Mouse (Mus musculus) stomach, embryonic 15.5 days (tissue): ENCODE data around the gene Dnajc15. TPM values are rescaled to one million over a fixed set of nuclear protein-coding genes. Genes with fewer than 3 reads are reported as not detected.

ENCODE experiments used
- ATAC-seq: fragments of 200-750 bp; cut with Nextera tagmentation; 2 replicates; pipeline ENCODE4 v1.8.0; 2017; ENCODE audit warnings: low read depth, moderate number of reproducible peaks, moderate TSS enrichment; ENCODE audit not compliant: insufficient read depth, low FRiP score
- H3K27ac ChIP-seq: fragments of 300-500 bp; sonication (generic); 2 replicates; pipeline ENCODE4 v1.5.1; 2015; ENCODE audit warnings: mild to moderate bottlenecking, inconsistent platforms
- H3K27me3 ChIP-seq: fragments of 300-500 bp; sonication (generic); replicated peaks from 2 replicates; pipeline ENCODE4 v1.6.1; 2015; ENCODE audit warnings: inconsistent platforms
- H3K36me3 ChIP-seq: fragments of 300-500 bp; sonication (generic); 2 replicates; pipeline ENCODE4 v1.6.1; 2015; ENCODE audit warnings: inconsistent platforms
- H3K4me1 ChIP-seq: fragments of 300-500 bp; sonication (generic); 2 replicates; pipeline ENCODE4 v1.6.1; 2015; ENCODE audit warnings: inconsistent platforms
- H3K4me2 ChIP-seq: fragments of 300-500 bp; sonication (generic); 2 replicates; pipeline ENCODE4 v1.6.1; 2015; ENCODE audit warnings: mild to moderate bottlenecking, inconsistent platforms
- H3K4me3 ChIP-seq: fragments of 300-500 bp; sonication (generic); replicated peaks from 2 replicates; pipeline ENCODE4 v1.5.1; 2015; ENCODE audit warnings: inconsistent platforms
- H3K9ac ChIP-seq: fragments of 300-500 bp; sonication (generic); 2 replicates; pipeline ENCODE4 v1.6.1; 2015; ENCODE audit warnings: inconsistent platforms
- H3K9me3 ChIP-seq: fragments of 300-500 bp; sonication (generic); 2 replicates; pipeline ENCODE4 v1.6.1; 2016; ENCODE audit warnings: inconsistent platforms
- WGBS: fragments of 180-500 bp; shearing (Covaris S2); methylation state at CpG from one replicate; pipeline ENCODE4 v1.1.7; 2015; 5-methylcytosine and 5-hydroxymethylcytosine counted together
- polyA plus RNA-seq: library from polyadenylated mRNA; unstranded; fragments of >200 nt; fragmentation: Nextera tagmentation; extraction: Ambion mirVana; gene quantifications from 2 replicates; pipeline ENCODE4 v1.2.1, GENCODE M21; 2015

Dnajc15 gene
- polyA plus RNA-seq, 1 experiment from 2014 or later: 92.3 TPM

GRCm38 (mm10) chr14:77849852-77850251, 25.1 kb downstream of the Dnajc15 start:
- H3K4me3 ChIP-seq: no peak overlapping the region
- H3K36me3 ChIP-seq: no peaks in the 10 kb centered on the region
- no peak overlapping the region for H3K4me2 ChIP-seq
- H3K9ac ChIP-seq: no peak overlapping the region
- no peaks in the 10 kb centered on the region for H3K27me3 ChIP-seq
- H3K4me1 ChIP-seq: no peaks in the 10 kb centered on the region
- WGBS: 78% methylated on average over 7 of the region's 7 CpGs
- no peaks in the 10 kb centered on the region for H3K9me3 ChIP-seq
- H3K27ac ChIP-seq: no peak overlapping the region
- no peak for ATAC-seq

GRCm38 (mm10) chr14:77848349-77848748, 26.6 kb downstream of the Dnajc15 start:
- Histone ChIP-seq H3K4me3 (no peak overlapping the region), H3K4me1 (no peaks in the 10 kb centered on the region), H3K9ac (no peak overlapping the region), H3K36me3 (no peaks in the 10 kb centered on the region), H3K9me3 (no peaks in the 10 kb centered on the region), H3K27ac (no peak overlapping the region), H3K4me2 (no peak overlapping the region), H3K27me3 (no peaks in the 10 kb centered on the region)
- WGBS: 95% methylated on average over 1 of the region's 1 CpGs
- no peak for ATAC-seq

- no peaks in the 10 kb centered on the region for H3K27me3 ChIP-seq
- H3K9me3 ChIP-seq: no peaks in the 10 kb centered on the region
- no peak overlapping the region for H3K9ac ChIP-seq
- 73% methylated on average over 4 of the region's 4 CpGs for WGBS
- H3K4me2 ChIP-seq: no peak overlapping the region
- H3K4me1 ChIP-seq: no peaks in the 10 kb centered on the region
- no peak for ATAC-seq
- no peaks in the 10 kb centered on the region for H3K36me3 ChIP-seq
- H3K27ac ChIP-seq: no peak overlapping the region
- H3K4me3 ChIP-seq: no peak overlapping the region
These were observed 28.7 kb downstream of the Dnajc15 start for GRCm38 (mm10) chr14:77846206-77846605.

- H3K27me3 ChIP-seq: no peaks in the 10 kb centered on the region
- H3K27ac ChIP-seq: no peak overlapping the region
- no peak overlapping the region for H3K4me2 ChIP-seq
- H3K9me3 ChIP-seq: no peaks in the 10 kb centered on the region
- H3K9ac ChIP-seq: no peak overlapping the region
- no peak overlapping the region for H3K4me3 ChIP-seq
- no peaks in the 10 kb centered on the region for H3K36me3 ChIP-seq
- 84% methylated on average over 1 of the region's 1 CpGs for WGBS
- ATAC-seq: no peak
- H3K4me1 ChIP-seq: no peaks in the 10 kb centered on the region
These were observed 29.4 kb downstream of the Dnajc15 start for GRCm38 (mm10) chr14:77845479-77845878.

GRCm38 (mm10) chr14:77840574-77840973, 34.4 kb downstream of the Dnajc15 start:
- Histone ChIP-seq H3K4me1 (no peaks in the 10 kb centered on the region), H3K4me2 (no peak overlapping the region), H3K9ac (no peak overlapping the region), H3K36me3 (no peaks in the 10 kb centered on the region), H3K27me3 (no peaks in the 10 kb centered on the region), H3K9me3 (no peaks in the 10 kb centered on the region), H3K4me3 (no peak overlapping the region), H3K27ac (no peak overlapping the region)
- 79% methylated on average over 6 of the region's 6 CpGs for WGBS
- no peak for ATAC-seq

GRCm38 (mm10) chr14:77840078-77840477, 34.8 kb downstream of the Dnajc15 start:
- no peaks in the 10 kb centered on the region for H3K27me3 ChIP-seq

GRCm38 (mm10) chr14:77836794-77837193, 38.1 kb downstream of the Dnajc15 start:
- ATAC-seq: no peak
- H3K4me3 ChIP-seq: no peak overlapping the region
- no peak overlapping the region for H3K9ac ChIP-seq

More at GRCm38 (mm10) chr14:77840078-77840477, 34.8 kb downstream of the Dnajc15 start:
- no peaks in the 10 kb centered on the region for H3K9me3 ChIP-seq
- no peaks in the 10 kb centered on the region for H3K36me3 ChIP-seq
- no peak overlapping the region for H3K27ac ChIP-seq
- H3K4me2 ChIP-seq: no peak overlapping the region
- H3K9ac ChIP-seq: no peak overlapping the region
- no peak overlapping the region for H3K4me3 ChIP-seq
- no peaks in the 10 kb centered on the region for H3K4me1 ChIP-seq
- ATAC-seq: no peak
- WGBS: 84% methylated on average over 2 of the region's 2 CpGs

GRCm38 (mm10) chr14:77832359-77832758, 42.6 kb downstream of the Dnajc15 start:
- no peak for ATAC-seq
- H3K27ac ChIP-seq: no peak overlapping the region
- H3K4me2 ChIP-seq: no peak overlapping the region
- H3K9ac ChIP-seq: no peak overlapping the region
- H3K9me3 ChIP-seq: no peaks in the 10 kb centered on the region
- H3K4me3 ChIP-seq: no peak overlapping the region
- no peaks in the 10 kb centered on the region for H3K36me3 ChIP-seq
- H3K4me1 ChIP-seq: no peaks in the 10 kb centered on the region
- H3K27me3 ChIP-seq: no peaks in the 10 kb centered on the region

More at GRCm38 (mm10) chr14:77836794-77837193, 38.1 kb downstream of the Dnajc15 start:
- no peaks in the 10 kb centered on the region for H3K4me1 ChIP-seq
- H3K27ac ChIP-seq: no peak overlapping the region
- H3K4me2 ChIP-seq: no peak overlapping the region
- H3K9me3 ChIP-seq: no peaks in the 10 kb centered on the region
- H3K36me3 ChIP-seq: no peaks in the 10 kb centered on the region
- 75% methylated on average over 2 of the region's 2 CpGs for WGBS
- H3K27me3 ChIP-seq: no peaks in the 10 kb centered on the region

GRCm38 (mm10) chr14:77831936-77832335, 43.0 kb downstream of the Dnajc15 start:
- Histone ChIP-seq H3K4me3 (no peak overlapping the region), H3K4me2 (no peak overlapping the region), H3K9me3 (no peaks in the 10 kb centered on the region), H3K36me3 (no peaks in the 10 kb centered on the region), H3K27me3 (no peaks in the 10 kb centered on the region), H3K4me1 (no peaks in the 10 kb centered on the region), H3K27ac (no peak overlapping the region), H3K9ac (no peak overlapping the region)
- ATAC-seq: no peak
- WGBS: 82% methylated on average over 4 of the region's 4 CpGs

GRCm38 (mm10) chr14:77829673-77830072, 45.3 kb downstream of the Dnajc15 start:
- Histone ChIP-seq H3K27me3 (no peaks in the 10 kb centered on the region), H3K9ac (no peak overlapping the region), H3K4me3 (no peak overlapping the region), H3K4me2 (no peak overlapping the region), H3K4me1 (no peaks in the 10 kb centered on the region), H3K27ac (no peak overlapping the region), H3K9me3 (no peaks in the 10 kb centered on the region), H3K36me3 (no peaks in the 10 kb centered on the region)
- 80% methylated on average over 4 of the region's 4 CpGs for WGBS
- no peak for ATAC-seq

GRCm38 (mm10) chr14:77825891-77826290, 49.0 kb downstream of the Dnajc15 start:
- ATAC-seq: no peak
- Histone ChIP-seq H3K4me3 (no peak overlapping the region), H3K36me3 (no peaks in the 10 kb centered on the region), H3K4me1 (no peaks in the 10 kb centered on the region), H3K4me2 (no peak overlapping the region), H3K27me3 (no peaks in the 10 kb centered on the region), H3K27ac (no peak overlapping the region), H3K9ac (no peak overlapping the region), H3K9me3 (no peaks in the 10 kb centered on the region)
- WGBS: 67% methylated on average over 3 of the region's 3 CpGs

- no peaks in the 10 kb centered on the region for H3K9me3 ChIP-seq
- no peak overlapping the region for H3K4me2 ChIP-seq
- WGBS: 91% methylated on average over 6 of the region's 6 CpGs
- H3K27ac ChIP-seq: no peak overlapping the region
- H3K4me3 ChIP-seq: no peak overlapping the region
- no peak for ATAC-seq
- no peaks in the 10 kb centered on the region for H3K36me3 ChIP-seq
- no peaks in the 10 kb centered on the region for H3K27me3 ChIP-seq
- H3K9ac ChIP-seq: no peak overlapping the region
- H3K4me1 ChIP-seq: no peaks in the 10 kb centered on the region
These were observed 49.8 kb downstream of the Dnajc15 start for GRCm38 (mm10) chr14:77825121-77825520.

- H3K9ac ChIP-seq: no peak overlapping the region
These were observed 55.1 kb downstream of the Dnajc15 start for GRCm38 (mm10) chr14:77819841-77820240.

More at GRCm38 (mm10) chr14:77819841-77820240, 55.1 kb downstream of the Dnajc15 start:
- Histone ChIP-seq H3K27ac (no peak overlapping the region), H3K27me3 (no peaks in the 10 kb centered on the region), H3K36me3 (no peaks in the 10 kb centered on the region), H3K4me3 (no peak overlapping the region), H3K9me3 (no peaks in the 10 kb centered on the region), H3K4me2 (no peak overlapping the region), H3K4me1 (peaks cover under 1% of the 10 kb centered on the region; the same call in 1 of the 2 replicates)
- ATAC-seq: no peak
- WGBS: 77% methylated on average over 3 of the region's 3 CpGs
